Mouse (Mus musculus): Measurements from ENCODE around the gene Creb3l1. TPM values are rescaled to one million over a fixed set of nuclear protein-coding genes. Genes with fewer than 3 reads are reported as not detected.

Creb3l1 gene
- polyA plus RNA-seq, 1 experiment from 2014 or later = 3.6 TPM

DNA sequence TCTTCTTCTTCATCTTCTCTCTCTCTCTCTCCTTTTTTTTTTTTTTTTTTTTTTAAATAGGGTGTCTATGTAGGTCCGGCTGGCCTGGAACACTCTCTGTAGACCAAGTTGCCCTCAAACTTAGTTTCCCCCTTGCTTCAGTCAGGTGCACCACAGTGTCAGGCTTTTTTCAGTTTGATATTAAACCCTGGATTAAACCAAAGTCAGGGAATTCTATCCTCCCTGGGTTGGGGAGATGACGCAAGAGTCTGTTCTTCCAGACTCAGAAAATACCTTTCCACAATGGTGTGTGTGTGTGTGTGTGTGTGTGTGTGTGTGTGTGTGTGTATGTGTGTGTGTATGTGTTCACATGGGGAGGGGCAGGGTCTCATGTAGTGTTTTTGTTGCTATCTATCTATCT lies 900 bp upstream of the Creb3l1 start:
- WGBS = 95% methylated on average over 2 of the region's 2 CpGs
- H3K27me3 ChIP-seq (ENCODE audit: control insufficient read depth, insufficient read depth, low read length) = peaks cover 19% of the 10 kb centered on the region; the same call in 1 of the 2 replicates
- DNase-seq (ENCODE audit: low spot score) = no peak

DNA sequence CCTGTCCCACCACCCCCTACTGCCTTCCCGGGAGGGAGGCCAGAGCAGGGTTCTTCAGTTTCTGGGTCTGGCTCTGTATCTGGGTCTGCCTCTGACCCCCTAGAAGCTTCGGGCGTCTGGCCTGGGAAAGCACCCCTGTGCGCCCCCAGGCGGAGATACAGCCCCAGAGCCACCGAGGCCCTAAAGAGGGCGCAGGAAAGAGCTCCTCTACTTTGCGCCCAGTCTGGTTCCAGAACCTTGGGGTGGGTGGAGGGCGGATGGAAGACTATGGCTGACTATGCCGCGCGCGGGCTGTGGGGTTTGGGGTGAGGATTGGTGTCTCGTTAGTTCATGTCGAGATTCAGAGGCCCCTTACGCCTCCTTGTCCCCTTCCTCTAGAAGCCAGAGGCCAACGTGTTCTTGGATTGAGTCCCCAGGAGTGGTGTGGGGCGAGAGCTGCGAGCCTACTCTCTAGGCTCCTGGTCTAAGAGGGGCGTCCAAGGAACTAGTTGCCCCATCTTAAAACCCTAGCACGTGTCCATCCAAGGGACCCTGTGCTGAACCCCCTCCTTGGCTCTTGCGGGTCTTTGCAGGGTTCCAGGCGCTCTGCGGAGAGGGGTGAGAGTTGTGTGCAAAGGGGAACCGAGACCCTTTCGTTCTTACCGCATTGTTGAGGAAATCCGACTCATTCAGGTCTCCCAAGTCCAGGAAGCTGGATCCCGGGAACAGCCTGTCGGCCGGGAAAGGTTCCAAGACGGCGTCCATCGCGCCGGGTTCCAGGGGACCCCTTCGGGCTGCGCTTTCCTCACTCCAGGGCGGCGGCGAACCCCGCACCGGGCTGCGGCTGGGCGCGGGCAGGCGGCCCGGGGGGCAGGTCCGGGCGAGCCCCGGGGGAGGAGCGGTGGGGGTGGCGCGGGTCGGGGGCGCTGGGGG lies 684 bp downstream of the Creb3l1 start:
- H3K9ac ChIP-seq = peak overlapping the region; percentile 61
- H3K9me3 ChIP-seq (ENCODE audit: control insufficient read depth, low read length) = no peaks in the 10 kb centered on the region
- no peak overlapping the region for H3K27ac ChIP-seq
- 5% methylated on average over 51 of the region's 56 CpGs for WGBS
- H3K4me3 ChIP-seq (replicated peaks; ENCODE audit: low read length) = peak overlapping the region; percentile 62
- H3K4me2 ChIP-seq (replicated peaks) = peak overlapping the region; percentile 98
- DNase-seq (ENCODE audit: low spot score) (peak; percentile 33), ATAC-seq (ENCODE audit: low FRiP score) (0 out of 2 replicates have a peak, but pooled peaks have one; percentile 26)
- H3K4me1 ChIP-seq (replicated peaks; ENCODE audit: control insufficient read depth, insufficient read depth, low read length) = peaks cover 8% of the 10 kb centered on the region
- H3K36me3 ChIP-seq (replicated peaks; ENCODE audit: control insufficient read depth, insufficient read depth) = no peaks in the 10 kb centered on the region
- peaks cover 19% of the 10 kb centered on the region; the same call in 1 of the 2 replicates for H3K27me3 ChIP-seq (ENCODE audit: control insufficient read depth, insufficient read depth, low read length)

More for the DNA sequence above, 900 bp upstream of the Creb3l1 start:
- no peak for ATAC-seq (ENCODE audit: low FRiP score)
- Histone ChIP-seq H3K27ac (no peak overlapping the region), H3K36me3 (replicated peaks; ENCODE audit: control insufficient read depth, insufficient read depth) (no peaks in the 10 kb centered on the region), H3K4me2 (replicated peaks) (no peak overlapping the region), H3K9me3 (ENCODE audit: control insufficient read depth, low read length) (no peaks in the 10 kb centered on the region), H3K4me1 (replicated peaks; ENCODE audit: control insufficient read depth, insufficient read depth, low read length) (peaks cover 8% of the 10 kb centered on the region), H3K9ac (no peak overlapping the region), H3K4me3 (replicated peaks; ENCODE audit: low read length) (no peak overlapping the region)

DNA sequence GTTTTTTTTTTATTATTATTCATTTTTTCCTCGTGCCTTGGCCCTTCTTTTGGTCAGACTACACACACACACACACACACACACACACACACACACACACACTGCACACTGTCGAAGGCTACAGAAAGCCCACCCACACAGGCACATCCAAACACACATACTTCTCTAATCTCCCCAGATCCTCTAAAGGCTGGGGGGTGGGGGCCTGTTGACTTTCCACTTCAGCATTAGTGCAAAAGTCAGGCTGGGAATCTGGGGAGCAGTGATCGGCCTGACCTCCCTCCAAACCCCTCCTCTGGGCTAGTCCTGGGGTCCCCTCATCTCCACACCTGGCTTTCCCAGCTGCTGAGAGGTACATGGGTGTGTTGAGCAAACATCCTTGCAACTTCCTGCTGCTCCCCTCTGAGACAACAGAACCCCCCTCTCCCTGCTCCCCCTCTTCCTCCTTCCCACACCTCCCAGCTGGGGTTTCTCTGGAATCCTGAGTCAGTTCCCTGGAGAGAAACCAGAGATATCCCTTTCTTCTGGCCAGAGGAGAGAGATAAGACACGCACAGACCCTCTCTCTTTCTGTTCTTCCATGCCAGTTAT lies 3.5 kb downstream of the Creb3l1 start:
- no peak for ATAC-seq (ENCODE audit: low FRiP score)
- no peak overlapping the region for H3K9ac ChIP-seq
- H3K27ac ChIP-seq = no peak overlapping the region
- 62% methylated on average over 4 of the region's 4 CpGs for WGBS
- H3K9me3 ChIP-seq (ENCODE audit: control insufficient read depth, low read length) = no peaks in the 10 kb centered on the region
- peaks cover 8% of the 10 kb centered on the region for H3K4me1 ChIP-seq (replicated peaks; ENCODE audit: control insufficient read depth, insufficient read depth, low read length)
- no peak for DNase-seq (ENCODE audit: low spot score)
- no peaks in the 10 kb centered on the region for H3K36me3 ChIP-seq (replicated peaks; ENCODE audit: control insufficient read depth, insufficient read depth)
- H3K27me3 ChIP-seq (ENCODE audit: control insufficient read depth, insufficient read depth, low read length) = peaks cover 19% of the 10 kb centered on the region; the same call in 1 of the 2 replicates
- H3K4me3 ChIP-seq (replicated peaks; ENCODE audit: low read length) = no peak overlapping the region
- no peak overlapping the region for H3K4me2 ChIP-seq (replicated peaks)

DNA sequence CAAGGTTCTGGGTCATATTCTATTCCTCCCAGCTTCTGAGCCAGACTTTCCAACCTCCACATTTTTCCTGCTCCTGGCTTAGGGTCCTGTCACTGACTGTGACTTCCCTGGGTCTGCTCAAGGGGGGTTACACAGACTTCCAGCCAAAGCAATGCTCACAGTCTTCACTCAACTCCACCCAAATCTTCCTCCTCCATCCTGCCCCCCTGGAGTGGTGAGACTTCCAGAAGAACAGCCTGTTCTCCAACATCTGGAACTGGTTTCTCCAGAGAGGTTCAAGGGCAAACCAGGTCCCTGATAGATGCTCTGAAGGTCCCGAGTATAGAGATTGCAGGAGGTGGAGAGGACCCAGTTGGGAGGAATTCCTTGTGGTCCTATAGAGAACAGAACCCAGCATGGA lies 6.9 kb downstream of the Creb3l1 start:
- H3K9ac ChIP-seq = no peak overlapping the region
- H3K27ac ChIP-seq = no peak overlapping the region
- peaks cover 5% of the 10 kb centered on the region; the same call in 1 of the 2 replicates for H3K27me3 ChIP-seq (ENCODE audit: control insufficient read depth, insufficient read depth, low read length)
- H3K4me3 ChIP-seq (replicated peaks; ENCODE audit: low read length) = no peak overlapping the region
- no peak for DNase-seq (ENCODE audit: low spot score)
- ATAC-seq (ENCODE audit: low FRiP score) = no peak
- H3K9me3 ChIP-seq (ENCODE audit: control insufficient read depth, low read length) = no peaks in the 10 kb centered on the region
- H3K4me1 ChIP-seq (replicated peaks; ENCODE audit: control insufficient read depth, insufficient read depth, low read length) = no peaks in the 10 kb centered on the region
- H3K36me3 ChIP-seq (replicated peaks; ENCODE audit: control insufficient read depth, insufficient read depth) = no peaks in the 10 kb centered on the region
- WGBS = 89% methylated on average over 1 of the region's 1 CpGs
- H3K4me2 ChIP-seq (replicated peaks) = no peak overlapping the region

DNA sequence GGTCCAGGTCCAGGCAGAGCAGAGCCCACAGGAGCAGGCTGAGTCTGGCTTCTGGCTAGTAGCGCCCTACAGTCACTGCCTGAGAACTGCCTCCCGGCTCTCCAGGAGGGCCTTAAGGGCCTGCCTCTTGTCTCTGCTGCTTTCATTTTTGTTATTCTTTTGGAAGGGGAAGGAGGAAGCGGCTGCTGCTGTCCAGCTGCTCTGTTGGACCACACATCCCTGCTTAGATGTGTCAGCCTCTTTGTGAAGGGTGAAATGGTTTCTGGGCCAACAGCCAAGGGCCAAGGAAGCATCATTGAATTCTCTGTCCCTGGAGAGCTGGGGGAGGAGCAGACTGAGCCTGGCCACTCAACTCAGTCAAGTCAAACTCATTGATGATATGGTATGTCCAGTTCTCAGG lies 7.3 kb downstream of the Creb3l1 start:
- Histone ChIP-seq H3K4me1 (replicated peaks; ENCODE audit: control insufficient read depth, insufficient read depth, low read length) (no peaks in the 10 kb centered on the region), H3K4me2 (replicated peaks) (no peak overlapping the region), H3K9me3 (ENCODE audit: control insufficient read depth, low read length) (no peaks in the 10 kb centered on the region), H3K4me3 (replicated peaks; ENCODE audit: low read length) (no peak overlapping the region), H3K27me3 (ENCODE audit: control insufficient read depth, insufficient read depth, low read length) (0 out of 2 replicates have a peak, but pooled peaks cover under 1% of the 10 kb centered on the region), H3K36me3 (replicated peaks; ENCODE audit: control insufficient read depth, insufficient read depth) (no peaks in the 10 kb centered on the region), H3K9ac (no peak overlapping the region), H3K27ac (no peak overlapping the region)
- DNase-seq (ENCODE audit: low spot score) (peak; percentile 53), ATAC-seq (ENCODE audit: low FRiP score) (peak; percentile 49; the same call in 1 of the 2 replicates)
- WGBS = 37% methylated on average over 3 of the region's 3 CpGs

DNA sequence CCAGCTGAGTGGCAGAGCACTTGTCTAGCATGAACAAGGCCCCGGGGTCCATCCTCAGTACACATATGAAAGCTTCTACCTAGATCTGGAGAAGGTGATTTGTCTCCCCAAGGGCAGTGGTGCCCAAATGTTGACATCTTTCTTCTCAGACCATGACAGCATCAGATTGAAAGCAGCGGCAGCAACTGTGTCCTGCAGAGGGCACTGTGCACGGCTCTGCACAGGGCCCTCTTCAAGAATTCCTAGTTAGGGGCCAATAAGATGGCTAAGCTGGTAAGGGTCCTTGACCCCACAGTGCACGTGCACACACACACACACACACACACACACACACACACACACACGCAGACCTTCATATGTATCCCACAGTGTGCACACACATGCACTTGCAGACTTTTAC lies 9.4 kb downstream of the Creb3l1 start:
- Histone ChIP-seq H3K9ac (no peak overlapping the region), H3K4me3 (replicated peaks; ENCODE audit: low read length) (no peak overlapping the region), H3K4me2 (replicated peaks) (no peak overlapping the region), H3K9me3 (ENCODE audit: control insufficient read depth, low read length) (no peaks in the 10 kb centered on the region), H3K27me3 (ENCODE audit: control insufficient read depth, insufficient read depth, low read length) (no peaks in the 10 kb centered on the region), H3K36me3 (replicated peaks; ENCODE audit: control insufficient read depth, insufficient read depth) (no peaks in the 10 kb centered on the region), H3K27ac (no peak overlapping the region), H3K4me1 (replicated peaks; ENCODE audit: control insufficient read depth, insufficient read depth, low read length) (no peaks in the 10 kb centered on the region)
- ATAC-seq (ENCODE audit: low FRiP score) (no peak), DNase-seq (ENCODE audit: low spot score) (no peak)
- 88% methylated on average over 5 of the region's 5 CpGs for WGBS

DNA sequence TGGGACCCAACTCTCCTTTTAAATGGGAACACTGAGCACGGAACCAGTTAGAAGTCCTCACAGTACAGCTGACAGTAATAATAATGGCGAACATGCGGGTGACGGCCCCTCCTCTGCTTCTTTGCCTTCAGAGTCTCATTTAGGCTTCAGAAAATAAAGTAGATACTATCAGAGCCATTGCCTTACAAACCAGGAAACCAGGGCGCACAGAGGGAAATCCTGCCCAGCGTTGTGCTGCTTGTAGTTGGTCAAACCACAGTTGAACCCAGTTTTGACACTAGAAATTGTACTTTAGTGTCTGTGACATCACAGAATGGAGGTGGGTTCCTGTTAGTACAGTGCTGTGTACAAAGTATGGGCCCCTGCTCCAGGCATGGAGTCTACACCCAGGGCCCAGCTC lies 10.1 kb downstream of the Creb3l1 start:
- ATAC-seq (ENCODE audit: low FRiP score) (no peak), DNase-seq (ENCODE audit: low spot score) (no peak)
- no peak overlapping the region for H3K4me2 ChIP-seq (replicated peaks)
- H3K4me3 ChIP-seq (replicated peaks; ENCODE audit: low read length) = no peak overlapping the region
- H3K27me3 ChIP-seq (ENCODE audit: control insufficient read depth, insufficient read depth, low read length) = no peaks in the 10 kb centered on the region
- H3K36me3 ChIP-seq (replicated peaks; ENCODE audit: control insufficient read depth, insufficient read depth) = no peaks in the 10 kb centered on the region
- WGBS = 86% methylated on average over 6 of the region's 6 CpGs
- no peaks in the 10 kb centered on the region for H3K9me3 ChIP-seq (ENCODE audit: control insufficient read depth, low read length)
- H3K27ac ChIP-seq = no peak overlapping the region
- H3K9ac ChIP-seq = no peak overlapping the region
- H3K4me1 ChIP-seq (replicated peaks; ENCODE audit: control insufficient read depth, insufficient read depth, low read length) = no peaks in the 10 kb centered on the region

DNA sequence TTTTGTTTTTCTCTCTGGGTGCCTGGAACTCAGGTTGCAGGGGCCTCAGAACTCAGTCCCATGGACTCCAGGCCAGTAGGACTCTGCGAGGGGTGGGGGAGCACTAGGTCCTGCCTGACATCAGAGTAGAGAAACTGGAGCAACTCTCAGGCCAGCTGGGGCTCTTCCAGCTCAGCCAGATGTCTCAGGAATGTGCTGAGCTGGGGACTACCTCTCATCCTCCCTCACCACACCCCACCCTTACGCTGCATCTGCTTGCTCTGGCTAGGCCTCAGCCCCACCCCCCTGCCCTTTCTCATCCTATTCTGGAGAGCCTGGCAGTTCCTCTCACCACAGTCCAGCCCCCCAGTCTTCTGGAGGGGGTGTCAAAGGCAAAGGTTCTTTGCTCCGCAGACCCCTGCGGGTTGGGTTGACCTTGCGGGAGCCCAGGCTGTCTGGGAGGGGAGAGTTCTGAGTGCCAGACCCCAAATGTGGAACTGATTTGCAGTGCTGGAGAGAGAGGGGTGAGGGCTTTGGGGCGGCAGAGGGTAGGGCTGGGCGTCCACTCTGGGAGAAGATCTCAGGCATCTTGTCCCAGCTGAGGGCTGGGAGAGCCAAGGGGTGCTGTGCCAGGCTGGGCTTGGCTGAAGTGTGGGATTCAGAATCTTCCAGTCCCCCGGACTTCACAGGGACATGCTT lies 11.4 kb downstream of the Creb3l1 start:
- Histone ChIP-seq H3K27ac (no peak overlapping the region), H3K36me3 (replicated peaks; ENCODE audit: control insufficient read depth, insufficient read depth) (no peaks in the 10 kb centered on the region), H3K4me2 (replicated peaks) (no peak overlapping the region), H3K9me3 (ENCODE audit: control insufficient read depth, low read length) (no peaks in the 10 kb centered on the region), H3K4me1 (replicated peaks; ENCODE audit: control insufficient read depth, insufficient read depth, low read length) (no peaks in the 10 kb centered on the region), H3K4me3 (replicated peaks; ENCODE audit: low read length) (no peak overlapping the region), H3K27me3 (ENCODE audit: control insufficient read depth, insufficient read depth, low read length) (no peaks in the 10 kb centered on the region), H3K9ac (no peak overlapping the region)
- 56% methylated on average over 8 of the region's 8 CpGs for WGBS
- ATAC-seq (ENCODE audit: low FRiP score) = no peak
- DNase-seq (ENCODE audit: low spot score) = no peak
